Mouse (Mus musculus): ENCODE data around the gene Fgf22. TPM values are rescaled to one million over a fixed set of nuclear protein-coding genes. Genes with fewer than 3 reads are reported as not detected.
A peak's percentile ranks its signal among the peaks of the same experiment; 100 is the strongest.

The Fgf22 gene
- polyA plus RNA-seq, 1 experiment: not detected

DNA sequence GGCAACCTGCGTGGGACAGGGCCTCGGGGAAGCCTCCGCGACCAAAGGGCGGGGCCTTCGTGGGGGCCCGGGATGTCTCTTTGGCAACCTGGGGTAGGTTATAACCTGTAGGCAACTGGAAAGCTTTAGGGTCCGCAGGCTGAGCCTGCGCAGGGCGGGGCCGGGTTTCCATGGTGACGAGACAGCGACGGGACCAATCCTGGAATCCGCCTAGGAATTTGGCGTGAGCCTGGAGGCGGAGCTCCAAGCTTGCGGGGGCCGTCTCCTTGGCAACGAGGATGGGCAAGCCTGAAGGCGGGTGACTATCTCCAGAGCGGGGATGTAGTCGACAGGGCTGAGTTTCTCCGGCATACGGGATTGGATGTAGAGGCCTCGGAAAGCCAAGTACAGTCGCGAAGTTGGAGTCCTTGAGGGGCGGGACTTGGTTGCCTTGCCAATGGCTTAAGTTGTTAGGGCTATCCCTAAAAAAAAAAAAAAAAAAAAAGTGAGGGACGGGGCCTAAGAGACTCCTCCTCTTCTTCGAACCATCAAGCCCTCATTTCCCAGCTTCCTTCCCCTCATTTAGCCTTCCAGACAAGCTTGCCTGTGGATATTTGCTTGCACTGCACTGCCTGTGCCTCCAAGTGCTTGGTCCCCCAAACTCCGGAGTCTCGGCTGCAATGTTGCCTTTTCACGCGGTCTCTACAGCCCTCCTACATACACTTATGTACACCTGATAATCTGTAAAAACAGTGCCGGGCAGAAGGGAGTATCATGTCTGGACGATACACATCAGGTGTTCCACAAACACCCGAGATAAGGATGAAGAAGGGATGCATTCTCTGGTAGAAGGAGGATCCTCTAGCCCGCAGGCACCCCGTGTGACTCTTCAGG, 12.7 kb downstream of the Fgf22 start:
- H3K36me3 ChIP-seq (ENCODE audit: control insufficient read depth, insufficient read depth, low read length): peaks cover under 1% of the 10 kb centered on the region; the same call in 1 of the 2 replicates
- no peak; the same call in 1 of the 2 replicates for TF ChIP-seq POLR2A (IDR thresholded peaks at IDR 0.05; ENCODE audit: low read depth, low read length)
- no peak for TF ChIP-seq CTCF (IDR thresholded peaks at IDR 0.05; ENCODE audit: extremely low read depth, insufficient read length, insufficient replicate concordance, low read depth, low read length)
- no peaks in the 10 kb centered on the region for H3K27me3 ChIP-seq (ENCODE audit: control insufficient read depth, insufficient read depth, low read length)
- 9% methylated on average over 40 of the region's 40 CpGs for WGBS
- peak overlapping the region; percentile 74 for H3K27ac ChIP-seq (ENCODE audit: insufficient read depth, low read depth, low read length)
- peak overlapping the region; percentile 92 for H3K4me3 ChIP-seq (ENCODE audit: low read depth, low read length)
- peaks cover 24% of the 10 kb centered on the region for H3K4me1 ChIP-seq (ENCODE audit: control insufficient read depth, insufficient read depth, insufficient read length, low read length)

DNA sequence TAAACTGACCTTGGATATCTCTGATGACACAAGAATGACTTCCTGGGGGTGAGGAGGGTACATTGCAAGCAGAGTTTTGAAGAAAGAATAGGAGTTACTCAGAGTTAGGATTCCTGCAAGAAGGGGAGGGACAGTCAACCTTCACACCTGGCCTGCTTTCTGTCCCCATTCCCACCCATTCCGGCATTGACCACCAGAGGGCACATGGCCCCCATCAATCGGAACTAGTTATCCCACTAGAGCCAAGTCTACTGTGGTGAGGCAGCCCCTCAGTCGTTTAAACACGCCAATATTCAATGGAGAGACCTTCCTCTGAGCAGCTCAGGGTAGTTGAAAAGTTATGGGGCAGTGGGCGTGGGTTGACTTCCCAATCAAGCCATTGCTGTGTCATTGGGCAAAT, 13.5 kb downstream of the Fgf22 start:
- no peaks in the 10 kb centered on the region for H3K27me3 ChIP-seq (ENCODE audit: control insufficient read depth, insufficient read depth, low read length)
- H3K4me3 ChIP-seq (ENCODE audit: low read depth, low read length): no peak overlapping the region
- TF ChIP-seq CTCF (IDR thresholded peaks at IDR 0.05; ENCODE audit: extremely low read depth, insufficient read length, insufficient replicate concordance, low read depth, low read length) (peak; percentile 84; the same call in 1 of the 2 replicates), POLR2A (IDR thresholded peaks at IDR 0.05; ENCODE audit: low read depth, low read length) (no peak)
- H3K27ac ChIP-seq (ENCODE audit: insufficient read depth, low read depth, low read length): no peak overlapping the region
- 9% methylated on average over 5 of the region's 5 CpGs for WGBS
- H3K36me3 ChIP-seq (ENCODE audit: control insufficient read depth, insufficient read depth, low read length): no peaks in the 10 kb centered on the region
- H3K4me1 ChIP-seq (ENCODE audit: control insufficient read depth, insufficient read depth, insufficient read length, low read length): peaks cover 24% of the 10 kb centered on the region

DNA sequence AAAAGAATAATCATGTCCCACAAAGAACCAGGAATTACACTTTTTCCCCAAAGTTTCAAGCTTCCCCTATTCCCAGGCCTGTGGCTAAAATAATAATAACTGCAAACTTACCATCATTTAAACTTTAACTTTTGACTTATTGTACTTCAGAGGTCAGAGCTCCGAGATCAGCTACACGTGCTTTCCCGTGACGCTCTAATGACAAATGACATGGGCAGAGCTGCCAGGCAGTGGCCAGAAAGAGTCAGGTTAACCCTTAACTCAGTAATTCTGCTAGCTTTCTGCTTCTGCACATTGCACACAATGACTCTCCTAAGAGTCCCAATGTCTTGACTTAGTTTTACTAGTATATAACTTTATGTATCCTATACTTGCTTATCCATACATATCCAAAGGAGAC, 14.5 kb downstream of the Fgf22 start:
- Histone ChIP-seq H3K36me3 (ENCODE audit: control insufficient read depth, insufficient read depth, low read length) (no peaks in the 10 kb centered on the region), H3K27ac (ENCODE audit: insufficient read depth, low read depth, low read length) (no peak overlapping the region), H3K4me1 (ENCODE audit: control insufficient read depth, insufficient read depth, insufficient read length, low read length) (peaks cover 20% of the 10 kb centered on the region), H3K4me3 (ENCODE audit: low read depth, low read length) (no peak overlapping the region), H3K27me3 (ENCODE audit: control insufficient read depth, insufficient read depth, low read length) (no peaks in the 10 kb centered on the region)
- TF ChIP-seq CTCF (IDR thresholded peaks at IDR 0.05; ENCODE audit: extremely low read depth, insufficient read length, insufficient replicate concordance, low read depth, low read length): no peak
- no peak for TF ChIP-seq POLR2A (IDR thresholded peaks at IDR 0.05; ENCODE audit: low read depth, low read length)
- 85% methylated on average over 4 of the region's 4 CpGs for whole genome bisulfite sequencing

DNA sequence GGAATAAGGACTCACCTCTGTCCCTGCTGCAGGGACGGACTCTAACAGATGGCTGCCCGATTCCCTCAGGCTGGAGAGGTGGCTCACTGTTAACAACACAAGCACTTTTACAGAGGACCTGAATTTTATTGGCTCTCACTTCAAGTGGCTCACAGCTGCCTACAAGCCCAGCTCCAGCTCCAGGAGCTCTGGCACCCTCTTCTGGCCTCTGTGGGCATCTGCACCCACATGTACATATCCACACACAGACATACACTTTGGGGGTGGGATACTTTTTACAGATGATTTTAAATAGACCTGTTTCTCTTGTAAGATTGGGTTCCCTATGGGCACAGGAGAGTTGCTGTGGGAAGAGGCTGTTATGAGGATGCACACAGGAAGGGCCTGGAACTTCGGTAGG, 17.4 kb downstream of the Fgf22 start:
- Histone ChIP-seq H3K4me1 (ENCODE audit: control insufficient read depth, insufficient read depth, insufficient read length, low read length) (peaks cover 4% of the 10 kb centered on the region), H3K27me3 (ENCODE audit: control insufficient read depth, insufficient read depth, low read length) (no peaks in the 10 kb centered on the region), H3K36me3 (ENCODE audit: control insufficient read depth, insufficient read depth, low read length) (no peaks in the 10 kb centered on the region), H3K4me3 (ENCODE audit: low read depth, low read length) (no peak overlapping the region), H3K27ac (ENCODE audit: insufficient read depth, low read depth, low read length) (no peak overlapping the region)
- TF ChIP-seq CTCF (IDR thresholded peaks at IDR 0.05; ENCODE audit: extremely low read depth, insufficient read length, insufficient replicate concordance, low read depth, low read length): peak; percentile 21; the same call in 1 of the 2 replicates
- TF ChIP-seq POLR2A (IDR thresholded peaks at IDR 0.05; ENCODE audit: low read depth, low read length): no peak
- WGBS: 96% methylated on average over 3 of the region's 3 CpGs

GRCm38 (mm10) chr10:79773208-79773607, 18.3 kb downstream of the Fgf22 start:
- Histone ChIP-seq H3K4me3 (ENCODE audit: low read depth, low read length) (no peak overlapping the region), H3K4me1 (ENCODE audit: control insufficient read depth, insufficient read depth, insufficient read length, low read length) (peaks cover 7% of the 10 kb centered on the region), H3K27ac (ENCODE audit: insufficient read depth, low read depth, low read length) (no peak overlapping the region), H3K36me3 (ENCODE audit: control insufficient read depth, insufficient read depth, low read length) (no peaks in the 10 kb centered on the region), H3K27me3 (ENCODE audit: control insufficient read depth, insufficient read depth, low read length) (no peaks in the 10 kb centered on the region)
- WGBS: 49% methylated on average over 2 of the region's 2 CpGs
- no peak for TF ChIP-seq CTCF (IDR thresholded peaks at IDR 0.05; ENCODE audit: extremely low read depth, insufficient read length, insufficient replicate concordance, low read depth, low read length)
- TF ChIP-seq POLR2A (IDR thresholded peaks at IDR 0.05; ENCODE audit: low read depth, low read length): no peak

DNA sequence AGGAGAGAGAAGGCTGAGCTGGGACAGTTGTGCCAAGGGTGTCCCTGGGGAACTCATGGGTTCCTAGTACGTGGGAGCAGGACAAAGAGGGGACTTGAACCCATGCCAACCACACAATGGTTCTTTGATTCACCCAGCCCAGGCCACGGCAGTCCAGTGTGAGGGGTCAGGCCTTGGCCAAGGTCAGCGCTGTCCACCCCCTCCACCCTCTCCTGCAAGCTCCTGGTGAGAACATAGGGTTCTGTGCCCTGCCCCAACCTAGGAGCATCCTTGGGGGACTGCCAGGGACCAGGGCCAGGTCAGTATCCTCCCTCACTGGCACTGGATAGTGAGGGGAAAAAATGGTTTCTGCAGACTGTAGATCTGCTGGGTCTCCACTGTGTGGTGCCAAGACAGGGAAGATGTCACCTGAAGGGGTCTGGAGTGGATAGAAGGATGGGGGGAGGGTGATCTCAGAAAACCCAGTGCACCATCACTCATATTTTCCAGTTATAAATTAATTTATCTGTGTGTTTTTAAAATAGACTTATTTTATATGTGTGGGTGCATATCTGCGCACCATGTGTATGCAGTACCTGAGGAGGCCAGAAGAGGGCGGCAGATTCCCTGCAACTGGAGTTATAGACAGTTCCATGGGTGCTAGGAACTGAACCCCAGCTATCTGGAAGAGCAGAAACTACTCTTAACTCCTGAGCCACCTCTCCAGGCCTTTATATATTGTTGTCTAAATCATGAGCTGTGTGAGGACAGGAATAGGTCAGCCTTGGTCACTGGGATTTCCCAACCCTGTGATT, 19.8 kb downstream of the Fgf22 start:
- Histone ChIP-seq H3K27me3 (ENCODE audit: control insufficient read depth, insufficient read depth, low read length) (no peaks in the 10 kb centered on the region), H3K36me3 (ENCODE audit: control insufficient read depth, insufficient read depth, low read length) (no peaks in the 10 kb centered on the region), H3K4me3 (ENCODE audit: low read depth, low read length) (no peak overlapping the region), H3K27ac (ENCODE audit: insufficient read depth, low read depth, low read length) (no peak overlapping the region), H3K4me1 (ENCODE audit: control insufficient read depth, insufficient read depth, insufficient read length, low read length) (peaks cover 8% of the 10 kb centered on the region)
- WGBS: 74% methylated on average over 5 of the region's 5 CpGs
- TF ChIP-seq CTCF (IDR thresholded peaks at IDR 0.05; ENCODE audit: extremely low read depth, insufficient read length, insufficient replicate concordance, low read depth, low read length) (peak; percentile 28; the same call in 1 of the 2 replicates), POLR2A (IDR thresholded peaks at IDR 0.05; ENCODE audit: low read depth, low read length) (no peak)

GRCm38 (mm10) chr10:79777103-79777531, 22.2 kb downstream of the Fgf22 start, which contains the start of gene Fstl3:
Fstl3 (plus strand) TSS chr10:79777272.
- WGBS: 2% methylated on average over 39 of the region's 39 CpGs
- no peaks in the 10 kb centered on the region for H3K36me3 ChIP-seq (ENCODE audit: control insufficient read depth, insufficient read depth, low read length)
- H3K27me3 ChIP-seq (ENCODE audit: control insufficient read depth, insufficient read depth, low read length): no peaks in the 10 kb centered on the region
- 0 out of 2 replicates have a peak within 1 kb of the TSS, but pooled peaks have one; percentile 10 for H3K27ac ChIP-seq (ENCODE audit: insufficient read depth, low read depth, low read length)
- H3K4me3 ChIP-seq (ENCODE audit: low read depth, low read length): peak within 1 kb of the TSS; percentile 57
- peaks cover 17% of the 10 kb centered on the region for H3K4me1 ChIP-seq (ENCODE audit: control insufficient read depth, insufficient read depth, insufficient read length, low read length)
- TF ChIP-seq POLR2A (IDR thresholded peaks at IDR 0.05; ENCODE audit: low read depth, low read length) (no peak), CTCF (IDR thresholded peaks at IDR 0.05; ENCODE audit: extremely low read depth, insufficient read length, insufficient replicate concordance, low read depth, low read length) (no peak)

Data from small intestine, adult 2 months (tissue).